Mouse (Mus musculus): ENCODE measurements at regions not wholly inside any gene's neighbourhood (a gene's known extent, or its start where the extent isn't known, plus 50 kb on each side); places are given as distances from the start of the nearest gene placed in this dataset.

GRCm38 (mm10) chr5:148776796-148777659, 152.1 kb downstream of the Katnal1 start:
- no peak for ATAC-seq (ENCODE audit: insufficient number of reproducible peaks, insufficient read depth, low FRiP score, low TSS enrichment, low read depth)
- Histone ChIP-seq H3K4me3 (replicated peaks) (no peak overlapping the region), H3K27me3 (no peaks in the 10 kb centered on the region), H3K4me2 (no peak overlapping the region), H3K9ac (replicated peaks) (no peak overlapping the region), H3K36me3 (no peaks in the 10 kb centered on the region), H3K4me1 (replicated peaks) (peaks cover 8% of the 10 kb centered on the region), H3K27ac (no peak overlapping the region), H3K9me3 (0 out of 2 replicates have a peak, but pooled peaks cover 3% of the 10 kb centered on the region)
- WGBS = 90% methylated on average over 20 of the region's 20 CpGs

GRCm38 (mm10) chr5:148775232-148775631, 153.9 kb downstream of the Katnal1 start:
- Histone ChIP-seq H3K4me1 (replicated peaks) (peaks cover 12% of the 10 kb centered on the region; the same call in 1 of the 2 replicates), H3K36me3 (no peaks in the 10 kb centered on the region), H3K9me3 (0 out of 2 replicates have a peak, but pooled peaks cover 3% of the 10 kb centered on the region), H3K27ac (no peak overlapping the region), H3K4me3 (replicated peaks) (no peak overlapping the region), H3K4me2 (no peak overlapping the region), H3K27me3 (no peaks in the 10 kb centered on the region), H3K9ac (replicated peaks) (no peak overlapping the region)
- no peak for ATAC-seq (ENCODE audit: insufficient number of reproducible peaks, insufficient read depth, low FRiP score, low TSS enrichment, low read depth)
- 79% methylated on average over 3 of the region's 3 CpGs for WGBS

GRCm38 (mm10) chr5:148774446-148774845, 154.7 kb downstream of the Katnal1 start:
- Histone ChIP-seq H3K4me2 (no peak overlapping the region), H3K4me3 (replicated peaks) (no peak overlapping the region), H3K27me3 (no peaks in the 10 kb centered on the region), H3K9me3 (0 out of 2 replicates have a peak, but pooled peaks cover 8% of the 10 kb centered on the region), H3K27ac (no peak overlapping the region), H3K4me1 (replicated peaks) (peaks cover 8% of the 10 kb centered on the region; the same call in 1 of the 2 replicates), H3K9ac (replicated peaks) (no peak overlapping the region), H3K36me3 (no peaks in the 10 kb centered on the region)
- no peak for ATAC-seq (ENCODE audit: insufficient number of reproducible peaks, insufficient read depth, low FRiP score, low TSS enrichment, low read depth)
- WGBS = 57% methylated on average over 3 of the region's 3 CpGs

GRCm38 (mm10) chr5:148769452-148769851, 159.7 kb downstream of the Katnal1 start:
- Histone ChIP-seq H3K9me3 (peaks cover 10% of the 10 kb centered on the region; the same call in 1 of the 2 replicates), H3K4me1 (replicated peaks) (peaks cover 8% of the 10 kb centered on the region; the same call in 1 of the 2 replicates), H3K27me3 (no peaks in the 10 kb centered on the region), H3K27ac (no peak overlapping the region), H3K4me2 (no peak overlapping the region), H3K9ac (replicated peaks) (no peak overlapping the region), H3K36me3 (no peaks in the 10 kb centered on the region), H3K4me3 (replicated peaks) (no peak overlapping the region)
- 83% methylated on average over 4 of the region's 4 CpGs for WGBS
- no peak for ATAC-seq (ENCODE audit: insufficient number of reproducible peaks, insufficient read depth, low FRiP score, low TSS enrichment, low read depth)

- no peak overlapping the region for H3K4me2 ChIP-seq
- no peak overlapping the region for H3K9ac ChIP-seq (replicated peaks)
- no peaks in the 10 kb centered on the region for H3K27me3 ChIP-seq
- WGBS = 63% methylated on average over 7 of the region's 7 CpGs
- no peaks in the 10 kb centered on the region for H3K36me3 ChIP-seq
- H3K4me1 ChIP-seq (replicated peaks) = peaks cover 8% of the 10 kb centered on the region; the same call in 1 of the 2 replicates
- H3K9me3 ChIP-seq = peaks cover 12% of the 10 kb centered on the region; the same call in 1 of the 2 replicates
- H3K27ac ChIP-seq = peak overlapping the region; percentile 13; the same call in 1 of the 2 replicates
- no peak overlapping the region for H3K4me3 ChIP-seq (replicated peaks)
- ATAC-seq (ENCODE audit: insufficient number of reproducible peaks, insufficient read depth, low FRiP score, low TSS enrichment, low read depth) = no peak
Observed at GRCm38 (mm10) chr5:148768346-148768745, 160.8 kb downstream of the Katnal1 start.

DNA sequence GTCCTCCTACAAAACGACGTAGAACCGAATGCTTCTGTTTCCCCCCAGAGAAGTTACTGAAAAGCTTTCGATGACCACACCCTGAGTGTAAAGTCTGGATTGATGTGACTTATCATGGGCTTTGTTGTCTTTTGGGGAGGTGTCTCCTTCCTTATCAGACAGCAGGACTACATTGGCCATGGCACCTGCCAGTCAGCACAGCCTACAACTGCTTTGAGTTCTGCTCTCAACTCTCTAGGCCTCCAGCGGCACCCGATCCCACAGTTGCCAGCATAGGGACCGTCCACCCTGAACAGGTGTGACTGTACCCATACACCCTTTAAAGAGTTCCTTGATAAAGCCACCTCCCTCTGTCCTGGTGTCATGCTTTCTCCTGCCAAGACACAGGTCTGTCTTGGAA, 163.1 kb downstream of the Katnal1 start:
- WGBS = 97% methylated on average over 7 of the region's 7 CpGs
- no peaks in the 10 kb centered on the region for H3K27me3 ChIP-seq
- no peak overlapping the region for H3K27ac ChIP-seq
- H3K9ac ChIP-seq (replicated peaks) = no peak overlapping the region
- H3K36me3 ChIP-seq = no peaks in the 10 kb centered on the region
- H3K4me3 ChIP-seq (replicated peaks) = no peak overlapping the region
- no peak for ATAC-seq (ENCODE audit: insufficient number of reproducible peaks, insufficient read depth, low FRiP score, low TSS enrichment, low read depth)
- peaks cover 7% of the 10 kb centered on the region; the same call in 1 of the 2 replicates for H3K4me1 ChIP-seq (replicated peaks)
- H3K9me3 ChIP-seq = peaks cover 12% of the 10 kb centered on the region; the same call in 1 of the 2 replicates
- no peak overlapping the region for H3K4me2 ChIP-seq

DNA sequence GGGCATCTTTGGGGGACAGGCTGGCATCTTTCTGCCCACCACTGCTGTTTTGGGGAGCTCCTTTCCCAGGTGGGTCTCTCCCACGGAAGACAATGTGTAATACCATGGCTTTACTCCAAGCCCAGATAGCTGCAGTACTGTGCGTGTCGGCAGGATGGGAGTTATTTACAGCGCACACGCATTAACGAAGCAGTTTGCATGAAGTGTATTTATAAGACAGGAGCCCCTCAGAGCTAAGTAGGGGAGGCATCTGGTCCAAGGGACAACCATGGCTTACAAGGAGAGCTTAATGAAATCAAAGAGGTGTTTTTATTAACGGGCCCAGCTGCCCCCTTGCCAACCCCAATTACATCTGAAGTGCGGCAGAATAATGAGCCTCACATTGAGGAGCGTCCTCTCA, 169.0 kb downstream of the Katnal1 start:
- Histone ChIP-seq H3K9me3 (peaks cover 7% of the 10 kb centered on the region; the same call in 1 of the 2 replicates), H3K36me3 (no peaks in the 10 kb centered on the region), H3K27me3 (no peaks in the 10 kb centered on the region), H3K4me3 (replicated peaks) (no peak overlapping the region), H3K27ac (no peak overlapping the region), H3K9ac (replicated peaks) (no peak overlapping the region), H3K4me2 (no peak overlapping the region), H3K4me1 (replicated peaks) (peaks cover 40% of the 10 kb centered on the region)
- ATAC-seq (ENCODE audit: insufficient number of reproducible peaks, insufficient read depth, low FRiP score, low TSS enrichment, low read depth) = no peak
- 43% methylated on average over 9 of the region's 9 CpGs for WGBS

DNA sequence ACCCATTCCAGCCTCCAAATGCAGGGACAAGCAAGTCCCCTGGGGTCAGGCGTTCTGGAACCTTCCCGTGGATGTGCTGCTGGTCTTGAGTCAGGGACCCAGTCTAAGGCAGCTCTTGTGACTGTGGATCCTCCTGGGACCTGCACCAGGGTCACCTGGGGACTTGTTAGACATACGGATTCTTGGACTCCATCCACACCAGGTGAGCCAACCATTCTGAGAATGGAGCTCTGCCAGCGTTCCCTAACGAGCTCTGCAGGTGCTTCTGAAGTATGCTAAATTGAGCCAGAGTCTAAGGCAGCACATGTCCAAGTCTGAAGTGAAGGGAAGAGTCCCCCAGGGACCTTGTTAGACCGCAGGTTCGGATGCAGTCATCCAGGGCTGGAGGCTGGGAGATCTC, 170.3 kb downstream of the Katnal1 start:
- no peaks in the 10 kb centered on the region for H3K27me3 ChIP-seq
- peaks cover 40% of the 10 kb centered on the region for H3K4me1 ChIP-seq (replicated peaks)
- 66% methylated on average over 7 of the region's 7 CpGs for WGBS
- no peak overlapping the region for H3K4me2 ChIP-seq
- no peak overlapping the region for H3K4me3 ChIP-seq (replicated peaks)
- H3K9me3 ChIP-seq = no peaks in the 10 kb centered on the region
- no peak for ATAC-seq (ENCODE audit: insufficient number of reproducible peaks, insufficient read depth, low FRiP score, low TSS enrichment, low read depth)
- H3K9ac ChIP-seq (replicated peaks) = no peak overlapping the region
- H3K36me3 ChIP-seq = no peaks in the 10 kb centered on the region
- H3K27ac ChIP-seq = no peak overlapping the region

DNA sequence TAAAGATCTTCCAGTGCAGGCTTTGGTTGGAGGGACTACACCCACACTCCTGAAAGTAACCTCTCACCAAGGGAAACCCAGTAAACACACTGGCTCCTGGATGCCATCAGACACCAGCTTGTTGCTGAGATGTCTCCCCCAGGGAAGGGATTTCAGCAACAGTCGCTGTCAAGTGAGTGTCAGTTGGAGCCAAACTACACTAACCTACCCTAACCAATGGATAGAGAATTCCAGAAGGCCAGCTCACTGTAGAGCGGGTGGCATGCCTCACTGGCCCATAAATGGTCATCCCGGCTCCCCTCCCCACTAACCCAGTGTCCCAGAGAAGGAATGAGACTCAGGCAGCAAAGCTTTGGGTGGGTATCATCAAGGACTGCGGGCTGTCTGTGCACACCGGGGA, 171.4 kb downstream of the Katnal1 start:
- 70% methylated on average over 5 of the region's 5 CpGs for WGBS
- Histone ChIP-seq H3K4me2 (no peak overlapping the region), H3K4me1 (replicated peaks) (peaks cover 40% of the 10 kb centered on the region), H3K9me3 (no peaks in the 10 kb centered on the region), H3K9ac (replicated peaks) (no peak overlapping the region), H3K27ac (0 out of 2 replicates have a peak overlapping the region, but pooled peaks have one; percentile 0), H3K27me3 (no peaks in the 10 kb centered on the region), H3K36me3 (no peaks in the 10 kb centered on the region), H3K4me3 (replicated peaks) (no peak overlapping the region)
- ATAC-seq (ENCODE audit: insufficient number of reproducible peaks, insufficient read depth, low FRiP score, low TSS enrichment, low read depth) = no peak

GRCm38 (mm10) chr5:148757236-148757635, 171.9 kb downstream of the Katnal1 start:
- Histone ChIP-seq H3K4me3 (replicated peaks) (no peak overlapping the region), H3K27me3 (no peaks in the 10 kb centered on the region), H3K9me3 (no peaks in the 10 kb centered on the region), H3K36me3 (no peaks in the 10 kb centered on the region), H3K9ac (replicated peaks) (no peak overlapping the region), H3K4me1 (replicated peaks) (peaks cover 40% of the 10 kb centered on the region), H3K4me2 (no peak overlapping the region), H3K27ac (no peak overlapping the region)
- ATAC-seq (ENCODE audit: insufficient number of reproducible peaks, insufficient read depth, low FRiP score, low TSS enrichment, low read depth) = no peak
- WGBS = 62% methylated on average over 8 of the region's 8 CpGs

GRCm38 (mm10) chr5:148756246-148756930, 172.7 kb downstream of the Katnal1 start:
- Histone ChIP-seq H3K4me3 (replicated peaks) (no peak overlapping the region), H3K4me1 (replicated peaks) (peaks cover 40% of the 10 kb centered on the region), H3K9ac (replicated peaks) (no peak overlapping the region), H3K4me2 (no peak overlapping the region), H3K9me3 (no peaks in the 10 kb centered on the region), H3K27ac (peak overlapping the region; percentile 58; the same call in 1 of the 2 replicates), H3K36me3 (no peaks in the 10 kb centered on the region), H3K27me3 (no peaks in the 10 kb centered on the region)
- WGBS = 70% methylated on average over 16 of the region's 16 CpGs
- no peak for ATAC-seq (ENCODE audit: insufficient number of reproducible peaks, insufficient read depth, low FRiP score, low TSS enrichment, low read depth)

All from limb, embryonic 12.5 days (tissue).